Mouse (Mus musculus): ENCODE results near the gene Gipc3.

DNA sequence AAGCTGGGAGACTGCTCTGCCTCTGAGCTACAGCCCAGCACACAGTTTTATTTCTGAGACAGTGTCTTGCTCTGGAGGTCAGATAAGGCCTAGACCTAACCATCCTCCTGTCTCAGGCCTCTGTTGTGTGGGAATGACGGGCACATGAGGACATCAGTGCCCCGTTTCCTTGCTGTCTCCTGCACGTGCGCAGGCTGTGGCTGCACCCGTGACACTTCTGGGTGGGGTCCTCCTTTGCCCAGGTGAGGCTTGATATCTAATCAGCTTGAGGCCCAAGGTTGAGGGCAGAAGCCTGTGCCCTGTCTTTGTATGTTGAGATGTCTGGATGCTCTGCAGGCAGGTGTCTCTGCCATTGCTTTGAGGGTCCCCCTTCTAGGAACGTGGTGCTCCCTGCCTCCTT lies 49.2 kb upstream of the Gipc3 start:
- TF ChIP-seq CTCF (IDR thresholded peaks at IDR 0.05; ENCODE audit: low read depth) (no peak), EP300 (IDR thresholded peaks at IDR 0.05; ENCODE audit: low read depth) (no peak)

Data from liver, embryonic 14.5 days (tissue).